ENCODE assay signal across 23 mouse cellular contexts in the genomic region with DNA sequence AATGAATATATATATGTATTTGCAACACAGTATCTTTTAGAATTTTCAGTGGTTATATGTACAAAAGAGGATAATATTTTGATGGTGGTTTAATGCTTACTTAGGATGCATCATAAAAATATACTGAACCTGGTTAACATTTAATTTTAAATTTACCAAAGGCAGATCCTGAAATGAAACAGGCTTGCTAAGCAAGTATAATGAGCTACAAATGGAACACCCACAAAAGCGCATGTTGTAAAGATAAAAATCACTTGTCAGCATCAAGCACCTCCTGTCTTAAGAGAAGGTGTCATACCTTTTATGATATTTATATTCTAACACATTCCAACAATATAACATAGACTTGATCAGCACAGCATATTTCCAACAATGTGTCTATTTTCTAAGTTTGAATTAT. TPM values are rescaled to one million over a fixed set of nuclear protein-coding genes. Genes with fewer than 3 reads are reported as not detected.
DNase-seq lines count a peak whose midpoint lies in the region; ATAC-seq lines count a peak whose summit lies in the region.
"Had no signal": no experiment of that assay in that cellular context is flagged by ENCODE, and none has a peak within 500 bp of the region (broad histone marks: within the 10 kb centered on the region; RNA-seq: fewer than 3 reads in every experiment).

No protein-coding gene starts in this region.

- H3K36me3 ChIP-seq in hindbrain, embryonic 16.5 days (ENCODE audit: control insufficient read depth, insufficient read depth, low read length), result no peaks in the 10 kb centered on the region
- H3K36me3 ChIP-seq: G1E had no signal

- H3K4me2 ChIP-seq in hindbrain, embryonic 16.5 days (ENCODE audit: low read length), result no peak overlapping the region

- peak; percentile 68 for ATAC-seq in frontal cortex, adult (ENCODE audit: low TSS enrichment)
- ATAC-seq in hindbrain, embryonic 16.5 days, result no peak
- ATAC-seq: activated CD4-positive, CD25-positive, alpha-beta regulatory T cell, adult 4 months; CD4-positive, CD25-positive, alpha-beta regulatory T cell, adult 4 months; Patski had no signal

- no peaks in the 10 kb centered on the region for H3K27me3 ChIP-seq in hindbrain, embryonic 16.5 days (replicated peaks; ENCODE audit: control insufficient read depth, insufficient read depth, low read length)
- H3K27me3 ChIP-seq: CH12.LX had no signal

- H3K27ac ChIP-seq in hindbrain, embryonic 16.5 days (ENCODE audit: low read depth, low read length), result no peak overlapping the region

- H3K4me1 ChIP-seq in hindbrain, embryonic 16.5 days (ENCODE audit: control insufficient read depth, insufficient read depth, low read depth, low read length), result no peaks in the 10 kb centered on the region

- H3K4me3 ChIP-seq in hindbrain, embryonic 16.5 days (ENCODE audit: low read length), result no peak overlapping the region

- no peaks in the 10 kb centered on the region for H3K9me3 ChIP-seq in hindbrain, embryonic 16.5 days (ENCODE audit: control insufficient read depth, low read length)
- H3K9me3 ChIP-seq: G1E had no signal

- no peak overlapping the region for H3K9ac ChIP-seq in hindbrain, embryonic 16.5 days (ENCODE audit: low read depth, low read length)

- no peak for DNase-seq in frontal cortex, postnatal 10 days (ENCODE audit: low spot score in 2 of 2)
- peak; percentile 56 for DNase-seq in large intestine, adult 2 months (ENCODE audit: low read depth, low spot score)
- DNase-seq in telencephalon, adult 2 months (ENCODE audit: low read depth, low spot score), result peak; percentile 19
- no peak for DNase-seq in thymus, postnatal 36 days
- DNase-seq: adrenal gland, adult 2 months; adrenal gland, adult 8-10 months; adrenal gland, postnatal 10 days; adrenal gland, postnatal 14 days; adrenal gland, postnatal 25 days; adrenal gland, postnatal 36 days; B cell, adult 2 months; cerebellum, adult 11 months; cerebellum, adult 11-12 months; cerebellum, adult 18-20 months had no signal

- 24% methylated on average over 1 of the region's 1 CpGs for WGBS in large intestine, adult 2 months
- WGBS in hindbrain, embryonic 16.5 days, result 100% methylated on average over 1 of the region's 1 CpGs

RNA-seq across cellular contexts. Expression of a gene that starts 8.6 kb away (rescaled TPM):
- 0.20 and 0.21 TPM in 2 replicates for polyA plus RNA-seq in large intestine, adult 2 months (2012; rRNA removed)
- polyA plus RNA-seq in hindbrain, embryonic 16.5 days (2015; fragmentation: Nextera tagmentation; extraction: Ambion mirVana), result not detected in 2 replicates
- polyA plus RNA-seq: adrenal gland, adult 2 months; brain, embryonic 14.5 days; C2C12; G1E had no signal

Comparison
In these comparisons a context has a peak if more than half of its experiments do, and no peak if none do; other contexts are left out.
1. DNase-seq: peak in large intestine, adult 2 months (single experiment) and telencephalon, adult 2 months (single experiment); none in frontal cortex, postnatal 10 days (0 of 2) and thymus, postnatal 36 days (0 of 2).